ENCODE assay signal across 23 mouse cellular contexts in genomic region chr1:163221767-163222166, GRCm38 (mm10).
DNase-seq lines count a peak whose midpoint lies in the region; ATAC-seq and TF ChIP-seq lines count a peak whose summit lies in the region.
"Had no signal": no experiment of that assay in that cellular context is flagged by ENCODE, and none has a peak within 500 bp of the region (broad histone marks: within the 10 kb centered on the region; RNA-seq: fewer than 3 reads in every experiment).

No protein-coding gene starts in this region.

- H3K79me3 ChIP-seq in C2C12 (ENCODE audit: low read depth): no peaks in the 10 kb centered on the region

- no peaks in the 10 kb centered on the region for H3K36me3 ChIP-seq in C2C12 (ENCODE audit: control insufficient read depth, insufficient read depth)
- H3K36me3 ChIP-seq in CH12.LX (replicated peaks in 1 of 2; ENCODE audit: control insufficient read depth in 1 of 2, insufficient read depth in 1 of 2, low read length in 1 of 2): no peaks in the 10 kb centered on the region
- H3K36me3 ChIP-seq in limb, embryonic 15.5 days: no peaks in the 10 kb centered on the region
- H3K36me3 ChIP-seq in thymus, adult 2 months (ENCODE audit: control insufficient read depth, insufficient read depth, low read length): no peaks in the 10 kb centered on the region
- H3K36me3 ChIP-seq: embryonic facial prominence, embryonic 13.5 days; forebrain, embryonic 15.5 days; liver, embryonic 12.5 days; neural tube, embryonic 12.5 days had no signal

- ATAC-seq in limb, embryonic 15.5 days (ENCODE audit: insufficient number of reproducible peaks, low FRiP score, low TSS enrichment, low read depth): no peak
- ATAC-seq: forebrain, embryonic 15.5 days; liver, embryonic 12.5 days had no signal

- H3K4me2 ChIP-seq in CH12.LX (ENCODE audit: insufficient read depth, low read depth, poor library complexity, severe bottlenecking): no peak overlapping the region
- H3K4me2 ChIP-seq in limb, embryonic 15.5 days: no peak overlapping the region
- H3K4me2 ChIP-seq: embryonic facial prominence, embryonic 13.5 days; forebrain, embryonic 15.5 days; heart, embryonic 11.5 days; liver, embryonic 12.5 days; midbrain, embryonic 11.5 days; neural tube, embryonic 12.5 days had no signal

- TF ChIP-seq RAD21 in CH12.LX (IDR thresholded peaks at IDR 0.05; ENCODE audit: low read depth, low read length): no peak

- in situ Hi-C loops in CH12.LX (cut with MboI; ENCODE audit: low pct_ligation_motif_present, low pct_unique_long_range_greater_than_20kb, low sequenced_read_pairs): no loop called here

- TF ChIP-seq POLR2A in CH12.LX (IDR thresholded peaks at IDR 0.05; ENCODE audit: low read depth, low read length): no peak
- TF ChIP-seq POLR2A in thymus, adult 2 months (IDR thresholded peaks at IDR 0.05; ENCODE audit: control insufficient read depth, extremely low read depth, insufficient read depth, low read length, poor library complexity): no peak

- WGBS in limb, embryonic 15.5 days: 43% methylated on average over 1 of the region's 1 CpGs
- 94% methylated on average over 1 of the region's 1 CpGs for WGBS in thymus, adult 2 months

- TF ChIP-seq CTCF in C2C12 (IDR thresholded peaks at IDR 0.05; ENCODE audit: control insufficient read depth, insufficient read depth, insufficient read length) (no peak), CH12.LX (conservative IDR thresholded peaks at IDR 0.05 in 1 of 2, IDR thresholded peaks at IDR 0.05 in 1 of 2; ENCODE audit: low read depth in 2 of 2, low read length in 2 of 2) (no peak)
- TF ChIP-seq CTCF in thymus, adult 2 months (IDR thresholded peaks at IDR 0.05; ENCODE audit: borderline replicate concordance, control insufficient read depth, extremely low read depth, insufficient read depth, low read length, poor library complexity): no peak

- H3K27ac ChIP-seq in CH12.LX (ENCODE audit: insufficient read depth, low read depth): no peak overlapping the region
- peak overlapping the region; percentile 62 for H3K27ac ChIP-seq in limb, embryonic 15.5 days
- no peak overlapping the region for H3K27ac ChIP-seq in thymus, adult 2 months (ENCODE audit: control insufficient read depth, insufficient read depth, low read length)
- H3K27ac ChIP-seq: embryonic facial prominence, embryonic 13.5 days; forebrain, embryonic 15.5 days; kidney, postnatal 0 days; left cerebral cortex, adult 2 months; liver, embryonic 12.5 days; neural tube, embryonic 12.5 days had no signal

- dilution Hi-C loops in CH12.LX (cut with MboI; ENCODE audit: extremely low pct_ligation_motif_present, extremely low pct_unique_long_range_greater_than_20kb, low sequenced_read_pairs): no loop called here

- DNase-seq in heart, adult 11 months: peak; percentile 30
- no peak for DNase-seq in heart, adult 18-20 months
- no peak for DNase-seq in CH12.LX (ENCODE audit: extremely low read depth)
- no peak for DNase-seq in B cell, adult 2 months
- DNase-seq in thymus, adult 2 months: no peak
- DNase-seq: adrenal gland, postnatal 14 days; cerebellum, adult 9-11 months; kidney, adult 18-20 months; lung, adult 18-20 months; lung, postnatal 14 days; retina, postnatal 1 day; right cerebral cortex, postnatal 25 days; thymus, postnatal 14 days had no signal

- H3K9me3 ChIP-seq in CH12.LX (replicated peaks; ENCODE audit: low read length): no peaks in the 10 kb centered on the region
- H3K9me3 ChIP-seq in limb, embryonic 15.5 days: no peaks in the 10 kb centered on the region
- H3K9me3 ChIP-seq: embryonic facial prominence, embryonic 13.5 days; forebrain, embryonic 15.5 days; liver, embryonic 12.5 days; neural tube, embryonic 12.5 days had no signal

- peak; percentile 47 for TF ChIP-seq EP300 in CH12.LX (IDR thresholded peaks at IDR 0.05; ENCODE audit: low read length)

- H3K27me3 ChIP-seq in C2C12 (ENCODE audit: control insufficient read depth, insufficient read depth, insufficient read length) (no peaks in the 10 kb centered on the region), CH12.LX (replicated peaks) (no peaks in the 10 kb centered on the region)
- H3K27me3 ChIP-seq in limb, embryonic 15.5 days: no peaks in the 10 kb centered on the region
- no peaks in the 10 kb centered on the region for H3K27me3 ChIP-seq in thymus, adult 2 months (ENCODE audit: control insufficient read depth, insufficient read depth, low read length)
- H3K27me3 ChIP-seq: embryonic facial prominence, embryonic 13.5 days; forebrain, embryonic 15.5 days; liver, embryonic 12.5 days; neural tube, embryonic 12.5 days had no signal

- no peak overlapping the region for H3K9ac ChIP-seq in CH12.LX (ENCODE audit: insufficient read depth, low read depth)
- no peak overlapping the region for H3K9ac ChIP-seq in limb, embryonic 15.5 days
- H3K9ac ChIP-seq: embryonic facial prominence, embryonic 13.5 days; forebrain, embryonic 15.5 days; liver, embryonic 12.5 days; neural tube, embryonic 12.5 days had no signal

- H3K79me2 ChIP-seq in C2C12 (ENCODE audit: control insufficient read depth, insufficient read depth) (no peaks in the 10 kb centered on the region), CH12.LX (replicated peaks; ENCODE audit: control insufficient read depth, extremely low read depth, insufficient read depth, poor library complexity, severe bottlenecking) (no peaks in the 10 kb centered on the region)

- H3ac ChIP-seq in C2C12 (ENCODE audit: control insufficient read depth, insufficient read length, low read depth): no peak overlapping the region

- H3K4me3 ChIP-seq in C2C12 (ENCODE audit: insufficient read depth, poor library complexity, severe bottlenecking): no peak overlapping the region
- no peak overlapping the region for H3K4me3 ChIP-seq in CH12.LX (replicated peaks in 1 of 3; ENCODE audit: low read depth in 2 of 3, low read length in 2 of 3, poor library complexity in 1 of 3)
- H3K4me3 ChIP-seq in limb, embryonic 15.5 days: no peak overlapping the region
- no peak overlapping the region for H3K4me3 ChIP-seq in thymus, adult 2 months (ENCODE audit: control insufficient read depth, insufficient read depth, low read length)
- H3K4me3 ChIP-seq: embryonic facial prominence, embryonic 13.5 days; forebrain, embryonic 15.5 days; left cerebral cortex, adult 2 months; liver, embryonic 12.5 days; neural tube, embryonic 12.5 days had no signal

- no peaks in the 10 kb centered on the region for H3K4me1 ChIP-seq in CH12.LX (ENCODE audit: control insufficient read depth in 1 of 2, insufficient read depth in 2 of 2)
- H3K4me1 ChIP-seq in limb, embryonic 15.5 days: no peaks in the 10 kb centered on the region
- H3K4me1 ChIP-seq in thymus, adult 2 months (replicated peaks; ENCODE audit: control insufficient read depth, insufficient read depth, low read length): no peaks in the 10 kb centered on the region
- H3K4me1 ChIP-seq: forebrain, embryonic 15.5 days; liver, embryonic 12.5 days; neural tube, embryonic 12.5 days had no signal

TF ChIP-seq in C2C12, 6 proteins besides CTCF, POLR2A, EP300 and RAD21:
- no peak for TF ChIP-seq MAX (IDR thresholded peaks at IDR 0.05)
- no peak for TF ChIP-seq USF1 (IDR thresholded peaks at IDR 0.05; ENCODE audit: low read depth)
- no peak for TF ChIP-seq CEBPB (IDR thresholded peaks at IDR 0.05; ENCODE audit: low read depth)
- TF ChIP-seq MYOG (IDR thresholded peaks at IDR 0.05; ENCODE audit: control insufficient read depth, extremely low read depth, insufficient read length): no peak
- peak; percentile 87 for TF ChIP-seq MYOD1 (IDR thresholded peaks at IDR 0.05; ENCODE audit: control insufficient read depth, insufficient read length, low read depth)

TF ChIP-seq in CH12.LX, 34 proteins besides CTCF, POLR2A, EP300 and RAD21:
- TF ChIP-seq MYC (IDR thresholded peaks at IDR 0.05; ENCODE audit: low read depth, low read length) (no peak), JUN (IDR thresholded peaks at IDR 0.05; ENCODE audit: insufficient read depth, low read depth, low read length) (peak; percentile 58)
